Mouse (Mus musculus) forebrain, embryonic 15.5 days (tissue): Measurements from ENCODE around the gene Maco1. TPM values are rescaled to one million over a fixed set of nuclear protein-coding genes. Genes with fewer than 3 reads are reported as not detected.

Source experiments
- ATAC-seq: fragments of 200-750 bp; cut with Nextera tagmentation; replicated peaks from 2 replicates; pipeline ENCODE4 v1.8.0; 2017; ENCODE audit warnings: mild to moderate bottlenecking, moderate TSS enrichment, moderate library complexity
- H3K27ac ChIP-seq: fragments of 300-500 bp; sonication (generic); replicated peaks from 2 replicates; pipeline ENCODE4 v1.5.1; 2015; ENCODE audit warnings: mild to moderate bottlenecking, inconsistent platforms
- H3K27me3 ChIP-seq: fragments of 300-500 bp; sonication (generic); 2 replicates; pipeline ENCODE4 v1.6.1; 2015; ENCODE audit warnings: inconsistent platforms
- H3K36me3 ChIP-seq: fragments of 300-500 bp; sonication (generic); 2 replicates; pipeline ENCODE4 v1.6.1; 2015; ENCODE audit warnings: mild to moderate bottlenecking, inconsistent platforms
- H3K4me1 ChIP-seq: fragments of 300-500 bp; sonication (generic); 2 replicates; pipeline ENCODE4 v1.6.1; 2015; ENCODE audit warnings: inconsistent platforms
- H3K4me2 ChIP-seq: fragments of 300-500 bp; sonication (generic); replicated peaks from 2 replicates; pipeline ENCODE4 v1.6.1; 2015; ENCODE audit warnings: mild to moderate bottlenecking, inconsistent platforms
- H3K4me3 ChIP-seq: fragments of 300-500 bp; sonication (generic); 2 replicates; pipeline ENCODE4 v1.5.1; 2015; ENCODE audit warnings: mild to moderate bottlenecking, inconsistent platforms
- H3K9ac ChIP-seq: fragments of 300-500 bp; sonication (generic); replicated peaks from 2 replicates; pipeline ENCODE4 v1.6.1; 2015; ENCODE audit warnings: mild to moderate bottlenecking, inconsistent platforms
- H3K9me3 ChIP-seq: fragments of 300-500 bp; sonication (generic); 2 replicates; pipeline ENCODE4 v1.6.1; 2016; ENCODE audit warnings: inconsistent platforms
- WGBS: fragments of 180-500 bp; shearing (Covaris S2); methylation state at CpG from one replicate; pipeline ENCODE4 v1.1.7; 2015; ENCODE audit warnings: mixed read lengths; 5-methylcytosine and 5-hydroxymethylcytosine counted together
- polyA plus RNA-seq: library from polyadenylated mRNA; unstranded; fragments of >200 nt; fragmentation: Nextera tagmentation; extraction: Ambion mirVana; gene quantifications from 2 replicates; pipeline ENCODE4 v1.2.1, GENCODE M21; 2015

Gene Maco1
- polyA plus RNA-seq, 1 experiment from 2014 or later, result 112 TPM

- WGBS, result 47% methylated on average over 11 of the region's 11 CpGs
- Histone ChIP-seq H3K9me3 (no peaks in the 10 kb centered on the region), H3K9ac (no peak overlapping the region), H3K27me3 (no peaks in the 10 kb centered on the region), H3K4me3 (no peak overlapping the region), H3K4me2 (no peak overlapping the region), H3K27ac (no peak overlapping the region), H3K36me3 (no peaks in the 10 kb centered on the region), H3K4me1 (no peaks in the 10 kb centered on the region)
- ATAC-seq, result no peak
Observed at GRCm38 (mm10) chr4:134752911-134753426, 100.2 kb downstream of the Maco1 start.

Other genes with a start within 250 kb of the Maco1 start
- 2.5 and 2.6 TPM in 2 replicates for gene Man1c1, start 149.1 kb downstream of the Maco1 start, polyA plus RNA-seq
- gene Ldlrap1, start 85.3 kb downstream of the Maco1 start, polyA plus RNA-seq, result 1.9 and 2.8 TPM in 2 replicates
- gene Rhd, start 11.2 kb upstream of the Maco1 start, polyA plus RNA-seq, result 0.41 and 0.47 TPM in 2 replicates
- 193 and 194 TPM in 2 replicates for gene Tmem50a, start 61.7 kb upstream of the Maco1 start, polyA plus RNA-seq
- 555 and 574 TPM in 2 replicates for gene Rsrp1, start 70.2 kb upstream of the Maco1 start, polyA plus RNA-seq
- gene Syf2, start 77.6 kb upstream of the Maco1 start, polyA plus RNA-seq, result 75.1 and 77.3 TPM in 2 replicates